Mouse (Mus musculus): ENCODE results near the gene Fam83g. TPM values are rescaled to one million over a fixed set of nuclear protein-coding genes. Genes with fewer than 3 reads are reported as not detected.

Fam83g gene
- total and polyA plus RNA-seq, 2 experiments from 2014 or later, result 0.16 to 0.60 TPM

DNA sequence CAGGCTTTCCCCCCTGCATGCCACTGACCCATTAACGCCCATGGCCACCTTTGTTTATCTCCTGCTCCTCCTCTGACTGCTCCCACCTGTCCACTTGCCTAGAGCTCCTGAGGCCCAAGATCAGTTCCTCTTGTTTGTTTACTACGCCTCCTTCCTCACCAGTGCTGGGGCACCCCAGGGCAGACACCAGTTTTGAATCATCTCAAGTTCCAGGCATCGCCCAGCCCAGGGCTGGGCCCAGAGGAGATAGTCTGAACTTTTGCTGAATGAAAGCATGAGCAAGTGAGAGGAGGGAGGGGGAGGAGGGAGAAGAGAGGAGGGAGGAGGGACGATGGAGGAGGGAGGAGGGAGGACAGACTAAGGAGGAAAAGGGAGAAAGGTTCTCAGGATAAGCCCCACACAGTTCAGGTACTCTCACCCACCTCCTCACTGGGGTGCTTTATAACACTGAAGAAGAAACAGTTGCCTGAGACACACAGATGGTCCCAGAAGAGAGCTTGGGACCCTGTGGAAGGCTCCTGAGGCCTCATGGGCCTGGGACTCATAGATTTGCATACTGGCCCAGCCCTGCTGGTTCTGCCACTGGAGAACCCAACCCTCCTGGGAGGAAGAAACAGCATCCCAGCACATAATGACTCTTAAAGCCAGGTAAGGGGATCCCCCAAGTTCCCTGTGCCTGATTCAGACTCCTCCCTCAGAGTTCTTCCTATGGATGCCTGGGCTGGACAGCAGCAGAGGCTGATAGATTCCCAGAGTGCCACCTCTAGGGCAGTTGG is 4.6 kb upstream of the Fam83g start:
- Histone ChIP-seq H3K9me3 (ENCODE audit: low read length) (no peaks in the 10 kb centered on the region), H3K36me3 (ENCODE audit: insufficient read depth, low read length) (no peaks in the 10 kb centered on the region), H3K4me2 (ENCODE audit: low read depth, low read length, poor library complexity, severe bottlenecking) (no peak overlapping the region), H3K9ac (replicated peaks; ENCODE audit: low read length, poor library complexity, severe bottlenecking) (no peak overlapping the region), H3K27ac (ENCODE audit: low read depth, low read length) (no peak overlapping the region), H3K4me3 (ENCODE audit: low read depth, low read length) (no peak overlapping the region), H3K4me1 (ENCODE audit: insufficient read depth, low read length) (0 out of 2 replicates have a peak, but pooled peaks cover 5% of the 10 kb centered on the region), H3K27me3 (ENCODE audit: insufficient read depth, low read length) (peaks cover 7% of the 10 kb centered on the region; the same call in 1 of the 2 replicates)
- ATAC-seq (ENCODE audit: low FRiP score) (no peak), DNase-seq (ENCODE audit: low spot score) (no peak)
- no peak for TF ChIP-seq CTCF (IDR thresholded peaks at IDR 0.05)
- 77% methylated on average over 4 of the region's 4 CpGs for WGBS

GRCm38 (mm10) chr11:61685119-61685725 is 1.3 kb downstream of the Fam83g start:
- Histone ChIP-seq H3K27me3 (ENCODE audit: insufficient read depth, low read length) (peaks cover 23% of the 10 kb centered on the region), H3K36me3 (ENCODE audit: insufficient read depth, low read length) (no peaks in the 10 kb centered on the region), H3K9ac (replicated peaks; ENCODE audit: low read length, poor library complexity, severe bottlenecking) (no peak overlapping the region), H3K9me3 (ENCODE audit: low read length) (no peaks in the 10 kb centered on the region), H3K4me3 (ENCODE audit: low read depth, low read length) (no peak overlapping the region), H3K27ac (ENCODE audit: low read depth, low read length) (no peak overlapping the region), H3K4me1 (ENCODE audit: insufficient read depth, low read length) (no peaks in the 10 kb centered on the region), H3K4me2 (ENCODE audit: low read depth, low read length, poor library complexity, severe bottlenecking) (no peak overlapping the region)
- ATAC-seq (ENCODE audit: low FRiP score) (no peak), DNase-seq (ENCODE audit: low spot score) (no peak)
- no peak for TF ChIP-seq CTCF (IDR thresholded peaks at IDR 0.05)
- WGBS, result 83% methylated on average over 8 of the region's 8 CpGs

- DNase-seq (ENCODE audit: low spot score) (no peak), ATAC-seq (ENCODE audit: low FRiP score) (no peak)
- no peak for TF ChIP-seq CTCF (IDR thresholded peaks at IDR 0.05)
- Histone ChIP-seq H3K4me2 (ENCODE audit: low read depth, low read length, poor library complexity, severe bottlenecking) (no peak overlapping the region), H3K4me3 (ENCODE audit: low read depth, low read length) (no peak overlapping the region), H3K27me3 (ENCODE audit: insufficient read depth, low read length) (peaks cover 23% of the 10 kb centered on the region), H3K9me3 (ENCODE audit: low read length) (no peaks in the 10 kb centered on the region), H3K27ac (ENCODE audit: low read depth, low read length) (no peak overlapping the region), H3K4me1 (ENCODE audit: insufficient read depth, low read length) (no peaks in the 10 kb centered on the region), H3K9ac (replicated peaks; ENCODE audit: low read length, poor library complexity, severe bottlenecking) (no peak overlapping the region), H3K36me3 (ENCODE audit: insufficient read depth, low read length) (no peaks in the 10 kb centered on the region)
- 80% methylated on average over 2 of the region's 2 CpGs for WGBS
Measured at GRCm38 (mm10) chr11:61686141-61686540, 2.2 kb downstream of the Fam83g start.

- Histone ChIP-seq H3K27ac (ENCODE audit: low read depth, low read length) (no peak overlapping the region), H3K4me3 (ENCODE audit: low read depth, low read length) (no peak overlapping the region), H3K4me1 (ENCODE audit: insufficient read depth, low read length) (no peaks in the 10 kb centered on the region), H3K9me3 (ENCODE audit: low read length) (no peaks in the 10 kb centered on the region), H3K36me3 (ENCODE audit: insufficient read depth, low read length) (no peaks in the 10 kb centered on the region), H3K9ac (replicated peaks; ENCODE audit: low read length, poor library complexity, severe bottlenecking) (no peak overlapping the region), H3K27me3 (ENCODE audit: insufficient read depth, low read length) (peaks cover 23% of the 10 kb centered on the region), H3K4me2 (ENCODE audit: low read depth, low read length, poor library complexity, severe bottlenecking) (no peak overlapping the region)
- DNase-seq (ENCODE audit: low spot score), result no peak
- no peak for TF ChIP-seq CTCF (IDR thresholded peaks at IDR 0.05)
- 47% methylated on average over 10 of the region's 10 CpGs for WGBS
- ATAC-seq (ENCODE audit: low FRiP score), result no peak
Measured at GRCm38 (mm10) chr11:61686906-61687453, 3.1 kb downstream of the Fam83g start.

GRCm38 (mm10) chr11:61687595-61687994 is 3.7 kb downstream of the Fam83g start:
- Histone ChIP-seq H3K4me2 (ENCODE audit: low read depth, low read length, poor library complexity, severe bottlenecking) (no peak overlapping the region), H3K4me1 (ENCODE audit: insufficient read depth, low read length) (no peaks in the 10 kb centered on the region), H3K27ac (ENCODE audit: low read depth, low read length) (no peak overlapping the region), H3K9me3 (ENCODE audit: low read length) (no peaks in the 10 kb centered on the region), H3K36me3 (ENCODE audit: insufficient read depth, low read length) (no peaks in the 10 kb centered on the region), H3K4me3 (ENCODE audit: low read depth, low read length) (no peak overlapping the region), H3K27me3 (ENCODE audit: insufficient read depth, low read length) (peaks cover 23% of the 10 kb centered on the region), H3K9ac (replicated peaks; ENCODE audit: low read length, poor library complexity, severe bottlenecking) (no peak overlapping the region)
- DNase-seq (ENCODE audit: low spot score), result no peak
- ATAC-seq (ENCODE audit: low FRiP score), result no peak
- 61% methylated on average over 2 of the region's 2 CpGs for WGBS
- no peak for TF ChIP-seq CTCF (IDR thresholded peaks at IDR 0.05)

DNA sequence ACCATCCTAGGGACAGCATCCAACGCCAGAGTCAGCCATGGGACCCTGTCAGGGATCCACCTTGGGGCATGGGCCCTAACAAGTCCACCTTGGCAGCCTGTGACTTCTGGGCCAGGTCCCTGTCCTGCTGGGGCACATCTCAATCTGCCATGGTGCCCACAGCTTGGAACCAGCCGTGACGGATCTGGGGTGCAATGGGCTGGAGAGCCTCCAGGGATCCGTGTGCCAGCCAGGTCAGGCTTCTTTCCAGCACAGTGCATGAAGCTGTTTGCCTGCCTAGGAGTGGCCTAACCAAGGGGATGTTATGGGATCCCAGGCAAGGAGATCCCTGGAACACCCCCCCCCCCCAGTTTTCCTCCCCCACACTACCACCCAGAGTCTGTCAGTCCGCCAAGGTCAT is 9.1 kb downstream of the Fam83g start:
- Histone ChIP-seq H3K27ac (ENCODE audit: low read depth, low read length) (no peak overlapping the region), H3K4me3 (ENCODE audit: low read depth, low read length) (no peak overlapping the region), H3K27me3 (ENCODE audit: insufficient read depth, low read length) (no peaks in the 10 kb centered on the region), H3K9me3 (ENCODE audit: low read length) (no peaks in the 10 kb centered on the region), H3K36me3 (ENCODE audit: insufficient read depth, low read length) (no peaks in the 10 kb centered on the region), H3K4me2 (ENCODE audit: low read depth, low read length, poor library complexity, severe bottlenecking) (no peak overlapping the region), H3K9ac (replicated peaks; ENCODE audit: low read length, poor library complexity, severe bottlenecking) (no peak overlapping the region), H3K4me1 (ENCODE audit: insufficient read depth, low read length) (no peaks in the 10 kb centered on the region)
- TF ChIP-seq CTCF (IDR thresholded peaks at IDR 0.05), result no peak
- 85% methylated on average over 5 of the region's 5 CpGs for WGBS
- ATAC-seq (ENCODE audit: low FRiP score), result no peak
- no peak for DNase-seq (ENCODE audit: low spot score)

All from midbrain, postnatal 0 days (tissue).